Mouse (Mus musculus) mammary gland, adult 2 months (tissue): Measurements from ENCODE around the gene Serpini2. TPM values are rescaled to one million over a fixed set of nuclear protein-coding genes. Genes with fewer than 3 reads are reported as not detected.

ENCODE experiments used
- polyA plus RNA-seq: library from polyadenylated mRNA; depleted of rRNA; stranded (reverse); fragments of >200 nt; gene quantifications from 2 replicates; pipeline ENCODE4 v1.2.3, GENCODE M21; 2012; ENCODE audit warnings: low replicate concordance; rRNA removed

Gene Serpini2
- not detected in 2 replicates for polyA plus RNA-seq

GRCm38 (mm10) chr3:75269978-75270377 lies at the start of gene Serpini2:
Gene Serpini2 (minus strand): TSS chr3:75270078.

Other genes starting within 250 kb of the Serpini2 start
- not detected in 2 replicates for gene Zbbx, start 105.0 kb downstream of the Serpini2 start, polyA plus RNA-seq
- 0.04 TPM in 1 of 2 replicates, not detected in the other for gene Wdr49, start 212.1 kb upstream of the Serpini2 start, polyA plus RNA-seq